Mouse (Mus musculus): ENCODE results near the gene Reep1. TPM values are rescaled to one million over a fixed set of nuclear protein-coding genes. Genes with fewer than 3 reads are reported as not detected.

Gene Reep1
- total RNA-seq, 2 experiments from 2014 or later, result 22.4 to 22.9 TPM

Other genes with a start within 250 kb of the Reep1 start
- 10 to 100 TPM; 32.1 to 33.5 TPM for gene Rnf103, start 213.7 kb upstream of the Reep1 start, total RNA-seq (2021)
- gene Chmp3, start 163.8 kb upstream of the Reep1 start, total RNA-seq (2021), result 10 to 100 TPM; 61.5 to 68.6 TPM
- 10 to 100 TPM; 39.0 to 41.2 TPM for gene Kdm3a, start 74.6 kb upstream of the Reep1 start, total RNA-seq (2021)
- 10 to 100 TPM; 43.7 to 50.6 TPM for gene Mrpl35, start 119.4 kb downstream of the Reep1 start, total RNA-seq (2021)
- gene Immt, start 123.8 kb downstream of the Reep1 start, total RNA-seq (2021), result 100 to 1,000 TPM; 474 to 477 TPM
- 100 to 1,000 TPM; 113 to 116 TPM for gene Ptcd3, start 201.2 kb downstream of the Reep1 start, total RNA-seq (2021)
- 10 to 100 TPM; 32.3 to 35.7 TPM for gene Polr1a, start 201.5 kb downstream of the Reep1 start, total RNA-seq (2021)

Measured in heart, postnatal 4 days (tissue).